ENCODE assay signal across 20 mouse cellular contexts in the genomic region with DNA sequence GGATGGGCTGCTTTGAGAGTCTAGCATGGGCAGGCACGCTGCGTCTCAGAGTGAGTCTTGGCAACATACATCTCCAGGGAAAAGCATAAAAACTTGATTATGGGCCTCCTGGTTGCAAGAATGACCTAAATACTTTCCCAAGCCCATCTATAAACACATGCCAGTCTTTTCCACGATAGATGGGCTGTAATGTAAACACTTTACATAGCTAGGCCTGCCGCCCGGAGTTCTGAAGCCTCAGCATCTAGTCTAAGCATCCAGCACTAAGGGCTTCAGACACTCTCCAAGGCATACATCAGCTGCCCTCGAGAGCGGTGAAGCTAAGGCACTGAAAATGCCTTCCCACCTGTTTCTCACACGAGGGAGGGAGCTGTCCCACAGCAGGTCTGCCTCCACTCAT.
A peak's percentile ranks its signal among the peaks of the same experiment; 100 is the strongest.
DNase-seq lines count a peak whose midpoint lies in the region; ATAC-seq and TF ChIP-seq lines count a peak whose summit lies in the region.
"Had no signal": no experiment of that assay in that cellular context is flagged by ENCODE, and none has a peak within 500 bp of the region (broad histone marks: within the 10 kb centered on the region; RNA-seq: fewer than 3 reads in every experiment).

No protein-coding gene starts in this region.

- no peaks in the 10 kb centered on the region for H3K27me3 ChIP-seq in embryonic facial prominence, embryonic 13.5 days
- no peaks in the 10 kb centered on the region for H3K27me3 ChIP-seq in embryonic facial prominence, embryonic 15.5 days
- H3K27me3 ChIP-seq in limb, embryonic 15.5 days, result no peaks in the 10 kb centered on the region; the same call in 1 of the 2 replicates
- H3K27me3 ChIP-seq in stomach, embryonic 15.5 days (replicated peaks), result no peaks in the 10 kb centered on the region
- no peaks in the 10 kb centered on the region for H3K27me3 ChIP-seq in thymus, adult 2 months (ENCODE audit: control insufficient read depth, insufficient read depth, low read length)
- H3K27me3 ChIP-seq: forebrain, embryonic 15.5 days; heart, embryonic 15.5 days; neural tube, embryonic 15.5 days had no signal

- TF ChIP-seq POLR2A in thymus, adult 2 months (IDR thresholded peaks at IDR 0.05; ENCODE audit: control insufficient read depth, extremely low read depth, insufficient read depth, low read length, poor library complexity), result no peak

- no peak for DNase-seq in thymus, adult 2 months
- DNase-seq in heart, postnatal 25 days (ENCODE audit: low spot score), result no peak
- DNase-seq: adrenal gland, adult 8-10 months; cerebellum, postnatal 10 days; gastrocnemius, postnatal 25 days; kidney, adult 9 months; kidney, postnatal 25 days; liver; right cerebral cortex, postnatal 14 days; thymus, postnatal 14 days had no signal

- intact Hi-C loops in heart, postnatal 25 days (cut with DNase I), result no loop called here

- no peak for TF ChIP-seq CTCF in thymus, adult 2 months (IDR thresholded peaks at IDR 0.05; ENCODE audit: borderline replicate concordance, control insufficient read depth, extremely low read depth, insufficient read depth, low read length, poor library complexity)

- H3K4me1 ChIP-seq in embryonic facial prominence, embryonic 13.5 days, result peaks cover 36% of the 10 kb centered on the region
- peaks cover 39% of the 10 kb centered on the region for H3K4me1 ChIP-seq in embryonic facial prominence, embryonic 15.5 days
- H3K4me1 ChIP-seq in limb, embryonic 15.5 days, result peaks cover 19% of the 10 kb centered on the region
- 0 out of 2 replicates have a peak, but pooled peaks cover 11% of the 10 kb centered on the region for H3K4me1 ChIP-seq in stomach, embryonic 15.5 days
- H3K4me1 ChIP-seq in thymus, adult 2 months (replicated peaks; ENCODE audit: control insufficient read depth, insufficient read depth, low read length), result no peaks in the 10 kb centered on the region

- peak overlapping the region; percentile 78 for H3K27ac ChIP-seq in embryonic facial prominence, embryonic 13.5 days
- H3K27ac ChIP-seq in embryonic facial prominence, embryonic 15.5 days (replicated peaks), result peak overlapping the region; percentile 84
- H3K27ac ChIP-seq in limb, embryonic 15.5 days, result 0 out of 2 replicates have a peak overlapping the region, but pooled peaks have one; percentile 22
- H3K27ac ChIP-seq in stomach, embryonic 15.5 days, result peak overlapping the region; percentile 58; the same call in 1 of the 2 replicates
- H3K27ac ChIP-seq in thymus, adult 2 months (ENCODE audit: control insufficient read depth, insufficient read depth, low read length), result no peak overlapping the region
- H3K27ac ChIP-seq: forebrain, embryonic 15.5 days; heart, embryonic 15.5 days; neural tube, embryonic 15.5 days had no signal

- H3K9me3 ChIP-seq in embryonic facial prominence, embryonic 13.5 days, result no peaks in the 10 kb centered on the region
- H3K9me3 ChIP-seq in embryonic facial prominence, embryonic 15.5 days (replicated peaks), result no peaks in the 10 kb centered on the region
- H3K9me3 ChIP-seq in limb, embryonic 15.5 days, result no peaks in the 10 kb centered on the region
- H3K9me3 ChIP-seq in stomach, embryonic 15.5 days, result no peaks in the 10 kb centered on the region
- H3K9me3 ChIP-seq: forebrain, embryonic 15.5 days; heart, embryonic 15.5 days; neural tube, embryonic 15.5 days had no signal

- H3K4me2 ChIP-seq in embryonic facial prominence, embryonic 13.5 days, result no peak overlapping the region
- no peak overlapping the region for H3K4me2 ChIP-seq in embryonic facial prominence, embryonic 15.5 days (replicated peaks)
- no peak overlapping the region for H3K4me2 ChIP-seq in limb, embryonic 15.5 days
- H3K4me2 ChIP-seq in stomach, embryonic 15.5 days, result no peak overlapping the region
- H3K4me2 ChIP-seq: forebrain, embryonic 15.5 days; heart, embryonic 15.5 days; neural tube, embryonic 15.5 days had no signal

- no peak for ATAC-seq in embryonic facial prominence, embryonic 13.5 days (ENCODE audit: insufficient number of reproducible peaks, insufficient read depth, low FRiP score, low TSS enrichment, low read depth)
- no peak for ATAC-seq in embryonic facial prominence, embryonic 15.5 days (ENCODE audit: insufficient number of reproducible peaks, low FRiP score, low TSS enrichment, low read depth)
- ATAC-seq in limb, embryonic 15.5 days (ENCODE audit: insufficient number of reproducible peaks, low FRiP score, low TSS enrichment, low read depth), result no peak
- ATAC-seq in stomach, embryonic 15.5 days (ENCODE audit: insufficient read depth, low FRiP score, low read depth), result no peak; the same call in 1 of the 2 replicates
- ATAC-seq in CD4-positive, CD25-positive, alpha-beta regulatory T cell, adult 4 months, result no peak
- ATAC-seq: forebrain, embryonic 15.5 days; midbrain, embryonic 16.5 days had no signal

- 59% methylated on average over 8 of the region's 8 CpGs for WGBS in embryonic facial prominence, embryonic 13.5 days
- WGBS in embryonic facial prominence, embryonic 15.5 days, result 40% methylated on average over 8 of the region's 8 CpGs
- WGBS in limb, embryonic 15.5 days, result 47% methylated on average over 8 of the region's 8 CpGs
- WGBS in stomach, embryonic 15.5 days, result 33% methylated on average over 8 of the region's 8 CpGs
- WGBS in thymus, adult 2 months, result 95% methylated on average over 8 of the region's 8 CpGs

- H3K4me3 ChIP-seq in embryonic facial prominence, embryonic 13.5 days, result no peak overlapping the region
- H3K4me3 ChIP-seq in embryonic facial prominence, embryonic 15.5 days (replicated peaks), result no peak overlapping the region
- no peak overlapping the region for H3K4me3 ChIP-seq in limb, embryonic 15.5 days
- no peak overlapping the region for H3K4me3 ChIP-seq in stomach, embryonic 15.5 days (replicated peaks)
- no peak overlapping the region for H3K4me3 ChIP-seq in thymus, adult 2 months (ENCODE audit: control insufficient read depth, insufficient read depth, low read length)
- H3K4me3 ChIP-seq: erythroblast, embryonic 14.5 days; forebrain, embryonic 15.5 days; heart, embryonic 15.5 days; neural tube, embryonic 15.5 days had no signal

- no peak overlapping the region for H3K9ac ChIP-seq in embryonic facial prominence, embryonic 13.5 days
- H3K9ac ChIP-seq in embryonic facial prominence, embryonic 15.5 days, result no peak overlapping the region
- no peak overlapping the region for H3K9ac ChIP-seq in limb, embryonic 15.5 days
- no peak overlapping the region for H3K9ac ChIP-seq in stomach, embryonic 15.5 days
- H3K9ac ChIP-seq: forebrain, embryonic 15.5 days; heart, embryonic 15.5 days; neural tube, embryonic 15.5 days had no signal

- no peaks in the 10 kb centered on the region for H3K36me3 ChIP-seq in embryonic facial prominence, embryonic 13.5 days
- H3K36me3 ChIP-seq in embryonic facial prominence, embryonic 15.5 days, result no peaks in the 10 kb centered on the region
- no peaks in the 10 kb centered on the region for H3K36me3 ChIP-seq in limb, embryonic 15.5 days
- H3K36me3 ChIP-seq in stomach, embryonic 15.5 days, result no peaks in the 10 kb centered on the region
- no peaks in the 10 kb centered on the region; the same call in 1 of the 2 replicates for H3K36me3 ChIP-seq in thymus, adult 2 months (ENCODE audit: control insufficient read depth, insufficient read depth, low read length)
- H3K36me3 ChIP-seq: forebrain, embryonic 15.5 days; heart, embryonic 15.5 days; neural tube, embryonic 15.5 days had no signal
